Mouse (Mus musculus) kidney, postnatal 0 days (tissue): ENCODE measurements around the gene Runx3. TPM values are rescaled to one million over a fixed set of nuclear protein-coding genes. Genes with fewer than 3 reads are reported as not detected.

Experiments
- ATAC-seq: fragments of 200-750 bp; cut with Nextera tagmentation; replicated peaks from 2 replicates; pipeline ENCODE4 v1.8.0; 2017; ENCODE audit warnings: low read depth, moderate number of reproducible peaks, moderate TSS enrichment, moderate library complexity; ENCODE audit not compliant: low FRiP score
- DNase-seq: peaks from one replicate; pipeline ENCODE4 v3.0.0-alpha.2; 2016; ENCODE audit warnings: low spot score
- H3K27ac ChIP-seq: fragments of 300-500 bp; sonication (generic); 2 replicates; pipeline ENCODE4 v1.5.1; 2014; ENCODE audit warnings: mild to moderate bottlenecking
- H3K27me3 ChIP-seq: fragments of 300-500 bp; sonication (generic); 2 replicates; pipeline ENCODE4 v1.6.1; 2014; ENCODE audit warnings: low read length, mixed read lengths; ENCODE audit not compliant: insufficient read depth
- H3K36me3 ChIP-seq: fragments of 300-500 bp; sonication (generic); 2 replicates; pipeline ENCODE4 v1.6.1; 2014; ENCODE audit warnings: low read length, mixed read lengths; ENCODE audit not compliant: insufficient read depth
- H3K4me1 ChIP-seq: fragments of 300-500 bp; sonication (generic); replicated peaks from 2 replicates; pipeline ENCODE4 v1.6.1; 2014; ENCODE audit warnings: antibody characterized with exemption, low read length, mixed read lengths; ENCODE audit not compliant: insufficient read depth
- H3K4me2 ChIP-seq: fragments of 300-500 bp; sonication (generic); 2 replicates; pipeline ENCODE4 v1.6.1; 2014; ENCODE audit warnings: mild to moderate bottlenecking, low read length, moderate library complexity, mixed read lengths
- H3K4me3 ChIP-seq: fragments of 300-500 bp; sonication (generic); replicated peaks from 2 replicates; pipeline ENCODE4 v1.5.1; 2014; ENCODE audit warnings: low read depth, low read length
- H3K9ac ChIP-seq: fragments of 300-500 bp; sonication (generic); 2 replicates; pipeline ENCODE4 v1.6.1; 2014; ENCODE audit warnings: low read depth, low read length
- H3K9me3 ChIP-seq: fragments of 300-500 bp; sonication (generic); replicated peaks from 2 replicates; pipeline ENCODE4 v1.6.1; 2016; ENCODE audit warnings: low read length, inconsistent platforms, mixed read lengths
- CTCF ChIP-seq: IDR thresholded peaks from 2 replicates; pipeline ENCODE4 v1.5.1; 2016; ENCODE audit warnings: antibody characterized with exemption, low read depth, mild to moderate bottlenecking, moderate library complexity
- WGBS: fragments of 180-500 bp; shearing (Covaris S2); extraction: QIAGEN DNeasy Blood & Tissue Kit; methylation state at CpG from one replicate; pipeline ENCODE4 v1.1.7; 2014; 5-methylcytosine and 5-hydroxymethylcytosine counted together
- polyA plus RNA-seq: library from polyadenylated mRNA; unstranded; fragments of >200 nt; fragmentation: Nextera tagmentation; extraction: Ambion mirVana; gene quantifications from 2 replicates; pipeline ENCODE4 v1.2.1, GENCODE M21; 2015

Gene Runx3
- polyA plus RNA-seq, 1 experiment from 2014 or later, result 0.05 TPM

DNA sequence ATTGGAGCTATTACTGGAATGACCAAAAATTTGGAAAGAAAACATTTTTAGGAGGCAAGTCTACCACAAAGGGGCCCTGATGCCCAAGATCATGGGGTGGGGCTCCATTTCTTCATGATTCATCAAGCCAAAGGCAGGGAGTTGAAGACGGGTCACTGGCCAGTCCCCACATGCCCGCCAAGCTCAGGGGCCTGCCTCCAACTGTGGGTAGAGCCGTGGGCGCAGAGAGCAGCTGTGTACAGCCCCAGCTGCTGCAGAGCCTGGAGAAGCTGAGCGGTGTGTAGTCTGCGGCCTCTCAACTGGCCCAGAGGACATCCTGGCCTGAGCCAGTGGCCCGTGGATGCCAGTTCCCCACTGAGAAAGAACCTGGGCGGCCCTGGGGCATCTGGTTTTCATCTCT lies 24.8 kb upstream of the Runx3 start:
- H3K4me2 ChIP-seq, result no peak overlapping the region
- H3K4me3 ChIP-seq, result no peak overlapping the region
- H3K27ac ChIP-seq, result no peak overlapping the region
- TF ChIP-seq CTCF, result no peak
- ATAC-seq (no peak), DNase-seq (no peak)
- H3K27me3 ChIP-seq, result no peaks in the 10 kb centered on the region
- WGBS, result 66% methylated on average over 8 of the region's 8 CpGs
- no peaks in the 10 kb centered on the region for H3K36me3 ChIP-seq
- H3K4me1 ChIP-seq, result no peaks in the 10 kb centered on the region
- H3K9ac ChIP-seq, result no peak overlapping the region
- H3K9me3 ChIP-seq, result no peaks in the 10 kb centered on the region

DNA sequence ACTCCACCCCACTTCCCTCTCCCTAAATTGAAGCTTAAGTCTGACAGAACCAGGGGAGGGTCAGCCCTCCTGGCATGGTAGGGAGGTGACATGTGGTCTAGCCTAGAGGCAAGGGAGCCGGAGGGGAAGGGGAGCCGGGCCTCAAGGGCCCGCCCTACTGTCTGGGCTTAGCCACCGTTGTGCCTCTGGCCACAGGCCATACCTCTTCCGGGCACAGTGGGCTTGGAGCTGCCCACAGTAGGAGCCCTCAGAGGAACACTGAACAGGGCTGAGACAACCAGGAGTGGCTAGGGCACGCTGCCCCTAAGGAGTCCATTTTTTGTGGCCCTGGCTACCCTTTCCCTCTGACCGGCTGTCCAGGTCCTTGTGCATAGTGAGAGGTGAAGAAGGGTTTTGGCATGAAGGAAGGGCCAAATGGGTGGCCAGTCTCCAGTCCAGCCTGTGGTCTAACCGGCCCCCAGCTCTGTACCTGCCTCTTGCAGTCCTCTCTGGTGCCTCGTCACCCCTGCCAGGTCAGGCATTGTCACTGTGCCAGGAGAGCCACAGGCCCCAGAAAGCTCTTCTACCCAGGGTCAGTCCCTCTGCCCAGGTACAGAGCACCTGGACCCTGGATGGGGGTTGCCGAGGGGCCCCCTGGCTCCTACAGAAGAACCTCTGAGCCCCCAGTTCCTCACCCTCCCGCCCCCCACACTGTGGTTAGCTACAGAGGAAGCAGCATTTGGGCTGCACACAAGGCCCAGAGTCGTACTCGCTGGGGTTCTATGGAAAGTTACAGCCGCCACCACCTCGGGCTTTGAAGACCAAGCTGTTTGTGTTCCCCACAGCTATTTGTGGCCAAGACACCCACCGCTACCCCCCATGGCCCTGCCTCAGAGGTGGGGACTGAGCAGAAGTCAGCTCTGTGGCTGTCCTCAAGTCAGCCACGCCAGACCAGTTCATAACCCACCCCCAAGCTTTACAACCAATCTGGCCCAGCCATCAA lies 22.3 kb upstream of the Runx3 start:
- DNase-seq (no peak), ATAC-seq (no peak)
- Histone ChIP-seq H3K4me3 (no peak overlapping the region), H3K4me1 (no peaks in the 10 kb centered on the region), H3K9ac (no peak overlapping the region), H3K4me2 (no peak overlapping the region), H3K27me3 (no peaks in the 10 kb centered on the region), H3K27ac (no peak overlapping the region), H3K36me3 (no peaks in the 10 kb centered on the region), H3K9me3 (no peaks in the 10 kb centered on the region)
- no peak for TF ChIP-seq CTCF
- 86% methylated on average over 17 of the region's 17 CpGs for WGBS

DNA sequence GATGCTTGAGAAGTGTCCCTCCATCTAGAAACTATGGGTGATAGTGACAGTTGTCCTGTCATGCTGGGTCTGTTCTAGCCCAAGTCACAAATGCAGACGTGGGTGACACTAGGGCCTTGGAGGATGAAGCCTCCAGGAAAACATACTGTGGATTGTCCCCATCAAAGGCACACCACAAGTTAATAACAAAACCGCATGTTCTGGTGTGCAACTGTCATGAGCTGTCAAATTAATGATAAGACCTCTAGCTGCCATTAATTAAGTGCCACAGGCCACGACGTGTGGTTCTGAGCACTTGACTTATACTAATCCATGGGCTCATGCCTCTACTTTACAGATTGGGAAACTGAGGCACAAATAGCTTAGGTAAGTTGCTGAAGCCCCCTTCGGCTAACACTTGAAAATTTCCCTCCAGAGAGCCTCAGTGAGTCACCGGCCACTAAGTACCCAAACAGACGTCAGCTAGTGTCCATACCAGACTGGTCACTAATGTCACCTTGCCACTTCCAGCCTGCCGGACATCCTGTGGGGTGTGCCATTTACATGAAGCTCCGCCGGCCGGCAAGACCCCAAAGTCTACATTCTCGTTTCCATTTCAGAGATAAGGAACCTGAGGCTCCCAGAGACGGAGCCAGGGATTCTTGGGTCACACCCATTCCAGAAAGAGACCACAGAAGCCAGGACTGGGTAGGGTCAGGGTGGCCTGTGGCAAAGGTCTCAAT lies 18.3 kb upstream of the Runx3 start:
- ATAC-seq (no peak), DNase-seq (no peak)
- Histone ChIP-seq H3K4me1 (no peaks in the 10 kb centered on the region), H3K4me2 (no peak overlapping the region), H3K36me3 (no peaks in the 10 kb centered on the region), H3K27ac (no peak overlapping the region), H3K9ac (no peak overlapping the region), H3K9me3 (no peaks in the 10 kb centered on the region), H3K4me3 (no peak overlapping the region), H3K27me3 (no peaks in the 10 kb centered on the region)
- WGBS, result 75% methylated on average over 13 of the region's 13 CpGs
- TF ChIP-seq CTCF, result no peak

DNA sequence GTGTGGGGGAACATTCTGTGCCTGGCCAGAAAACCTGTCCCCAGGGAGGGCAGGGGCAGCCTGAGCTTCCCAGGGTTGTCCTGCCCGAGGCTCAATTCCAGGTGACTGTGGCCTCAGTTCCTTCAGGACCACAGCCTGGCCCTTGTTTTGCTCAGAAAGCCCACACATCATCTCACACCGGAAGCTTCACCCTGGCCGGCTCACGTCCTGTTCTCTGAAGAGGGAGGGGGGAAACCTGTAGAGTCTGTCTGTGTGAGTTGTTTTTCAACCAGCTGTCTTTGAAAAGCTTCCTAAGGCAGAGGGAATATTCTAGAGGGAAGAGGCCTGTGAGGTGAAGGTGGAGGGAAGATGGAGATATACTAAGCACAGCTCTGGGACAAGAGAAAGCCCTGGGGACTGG lies 17.7 kb upstream of the Runx3 start:
- H3K36me3 ChIP-seq, result no peaks in the 10 kb centered on the region
- no peak overlapping the region for H3K27ac ChIP-seq
- ATAC-seq, result no peak
- no peak overlapping the region for H3K4me2 ChIP-seq
- DNase-seq, result no peak
- no peak overlapping the region for H3K9ac ChIP-seq
- WGBS, result 19% methylated on average over 4 of the region's 4 CpGs
- no peak for TF ChIP-seq CTCF
- no peaks in the 10 kb centered on the region for H3K27me3 ChIP-seq
- no peak overlapping the region for H3K4me3 ChIP-seq
- no peaks in the 10 kb centered on the region for H3K4me1 ChIP-seq
- no peaks in the 10 kb centered on the region for H3K9me3 ChIP-seq

DNA sequence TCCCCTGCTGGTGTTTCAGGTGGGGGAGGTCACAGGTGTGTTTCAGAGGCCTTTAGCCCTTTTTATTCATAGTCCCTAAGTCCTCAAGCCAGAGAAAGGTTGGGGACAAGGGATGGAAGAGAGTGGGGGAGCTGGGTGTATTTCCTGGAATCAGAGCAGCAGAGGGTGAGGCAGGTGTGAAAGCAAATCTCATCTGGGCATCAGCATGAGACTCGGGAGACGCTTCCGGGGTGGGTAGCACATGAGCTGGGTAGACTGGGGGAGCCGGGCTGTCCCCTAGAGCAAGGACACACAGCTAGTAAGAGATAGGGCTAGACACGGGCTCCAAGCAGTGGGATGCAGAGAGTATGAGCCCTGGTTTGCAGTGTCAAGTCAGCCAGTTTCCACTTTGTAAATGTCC lies 16.7 kb upstream of the Runx3 start:
- TF ChIP-seq CTCF, result no peak
- no peaks in the 10 kb centered on the region for H3K4me1 ChIP-seq
- no peaks in the 10 kb centered on the region for H3K9me3 ChIP-seq
- H3K4me2 ChIP-seq, result no peak overlapping the region
- no peak overlapping the region for H3K27ac ChIP-seq
- H3K9ac ChIP-seq, result no peak overlapping the region
- 39% methylated on average over 5 of the region's 5 CpGs for WGBS
- no peak for ATAC-seq
- H3K4me3 ChIP-seq, result no peak overlapping the region
- DNase-seq, result no peak
- no peaks in the 10 kb centered on the region for H3K27me3 ChIP-seq
- no peaks in the 10 kb centered on the region for H3K36me3 ChIP-seq

DNA sequence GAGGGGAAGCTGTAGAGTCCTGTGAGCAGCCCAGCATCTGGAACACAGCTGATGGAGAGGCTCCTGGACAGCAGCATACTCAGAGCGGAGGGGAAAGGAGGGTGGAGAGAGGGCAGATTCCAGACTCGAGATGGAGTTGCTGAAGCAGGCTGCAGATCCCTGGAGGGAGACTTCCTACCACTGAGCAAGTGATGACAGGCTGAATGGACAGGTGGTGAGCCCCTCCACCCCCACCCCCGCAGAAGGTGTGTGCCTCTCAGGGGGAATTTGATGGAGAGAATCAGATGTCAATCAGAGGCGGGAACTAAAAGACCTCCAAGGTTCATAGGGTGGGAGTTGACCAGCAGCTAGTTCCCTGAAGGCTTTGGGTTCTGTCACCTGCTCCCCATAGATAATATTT lies 13.5 kb upstream of the Runx3 start:
- Histone ChIP-seq H3K9me3 (no peaks in the 10 kb centered on the region), H3K36me3 (no peaks in the 10 kb centered on the region), H3K4me1 (no peaks in the 10 kb centered on the region), H3K9ac (no peak overlapping the region), H3K27me3 (no peaks in the 10 kb centered on the region), H3K4me2 (no peak overlapping the region), H3K4me3 (no peak overlapping the region), H3K27ac (no peak overlapping the region)
- TF ChIP-seq CTCF, result no peak
- WGBS, result 53% methylated on average over 4 of the region's 4 CpGs
- DNase-seq (no peak), ATAC-seq (no peak)
